Comparison of ENCODE assay signal across 25 mouse cellular contexts in the genomic region with DNA sequence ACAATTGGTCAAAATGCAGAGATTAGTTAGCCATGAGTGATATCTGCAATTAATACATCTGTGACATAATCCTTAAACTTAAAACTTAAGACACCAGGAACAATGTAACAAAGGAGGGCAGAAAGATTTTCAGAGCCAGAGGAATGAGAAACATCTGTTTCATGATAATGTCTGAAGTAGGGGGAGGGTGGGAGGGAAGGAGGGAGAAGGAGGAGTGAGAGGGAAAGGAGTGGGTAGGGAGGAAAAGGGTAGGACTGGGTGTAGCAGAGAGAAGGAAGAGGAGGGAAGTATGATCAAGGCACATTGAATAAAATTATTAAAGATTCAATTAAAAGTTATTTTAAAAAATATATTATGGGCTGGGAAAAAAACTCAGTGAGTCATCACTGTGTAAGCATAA. TPM values are rescaled to one million over a fixed set of nuclear protein-coding genes. Genes with fewer than 3 reads are reported as not detected.
"Had no signal": no experiment of that assay in that cellular context is flagged by ENCODE, and none has a peak within 500 bp of the region (broad histone marks: within the 10 kb centered on the region; RNA-seq: fewer than 3 reads in every experiment).

No protein-coding gene starts in this region.

- H3K4me1 ChIP-seq: intestine, embryonic 15.5 days; liver, embryonic 13.5 days; midbrain, embryonic 13.5 days had no signal

- ATAC-seq: intestine, embryonic 15.5 days; midbrain, embryonic 13.5 days had no signal

- H3K27me3 ChIP-seq: intestine, embryonic 15.5 days; liver, embryonic 13.5 days; midbrain, embryonic 13.5 days had no signal

- H3K27ac ChIP-seq: intestine, embryonic 15.5 days; layer of hippocampus, adult 2 months; liver, embryonic 13.5 days; macrophage; midbrain, embryonic 13.5 days; stomach, postnatal 0 days had no signal

- H3K9me3 ChIP-seq: intestine, embryonic 15.5 days; liver, embryonic 13.5 days; midbrain, embryonic 13.5 days had no signal

- DNase-seq: kidney, adult 11 months; kidney, adult 8-10 months; kidney, postnatal 25 days; layer of hippocampus, adult 9-11 months; liver, embryonic 13.5 days; lung, adult 2 months; lung, postnatal 14 days; right cerebral cortex, adult 18-20 months; right cerebral cortex, postnatal 14 days; right cerebral cortex, postnatal 4 days; thymus, adult 2 months; thymus, postnatal 14 days; thymus, postnatal 4 days had no signal

- H3K4me2 ChIP-seq: intestine, embryonic 15.5 days; liver, embryonic 13.5 days; midbrain, embryonic 13.5 days had no signal

- H3K4me3 ChIP-seq: intestine, embryonic 15.5 days; layer of hippocampus, adult 2 months; liver, embryonic 13.5 days; midbrain, embryonic 13.5 days had no signal

- H3K36me3 ChIP-seq: intestine, embryonic 15.5 days; liver, embryonic 13.5 days; midbrain, embryonic 13.5 days had no signal

- H3K9ac ChIP-seq: intestine, embryonic 15.5 days; liver, embryonic 13.5 days; midbrain, embryonic 13.5 days had no signal

RNA-seq across cellular contexts. Expression of a gene that starts 32.0 kb away (rescaled TPM):
- total RNA-seq: layer of hippocampus, adult 2 months; liver, adult 2 months; megakaryocyte, adult 5-6 weeks had no signal
- polyA plus RNA-seq: large intestine, adult 2 months; liver, adult 2 months; liver, embryonic 13.5 days; liver, embryonic 16.5 days; lung, adult 2 months; macrophage; midbrain, embryonic 13.5 days; neural tube, embryonic 11.5 days; neural tube, embryonic 14.5 days; stomach, embryonic 14.5 days had no signal
